Mouse (Mus musculus) liver, embryonic 16.5 days (tissue): ENCODE results near the gene Mri1. TPM values are rescaled to one million over a fixed set of nuclear protein-coding genes. Genes with fewer than 3 reads are reported as not detected.
"Not testable (repeated sequence)": the region's sequence is repeated elsewhere in the genome, so short reads cannot be mapped to it uniquely, and the experiment has no call there.

Experiments used
- ATAC-seq: fragments of 200-750 bp; cut with Nextera tagmentation; 2 replicates; pipeline ENCODE4 v1.8.0; 2017; ENCODE audit warnings: low read depth, mild to moderate bottlenecking, moderate number of reproducible peaks, moderate library complexity
- H3K27ac ChIP-seq: fragments of 300-500 bp; sonication (generic); 2 replicates; pipeline ENCODE4 v1.5.1; 2014; ENCODE audit warnings: mild to moderate bottlenecking, low read length
- H3K27me3 ChIP-seq: fragments of 300-500 bp; sonication (generic); 2 replicates; pipeline ENCODE4 v1.6.1; 2014; ENCODE audit warnings: low read depth, low read length, mixed read lengths; ENCODE audit not compliant: control insufficient read depth, insufficient read depth
- H3K36me3 ChIP-seq: fragments of 300-500 bp; sonication (generic); 2 replicates; pipeline ENCODE4 v1.6.1; 2014; ENCODE audit warnings: mild to moderate bottlenecking; ENCODE audit not compliant: control insufficient read depth, insufficient read depth
- H3K4me1 ChIP-seq: fragments of 300-500 bp; sonication (generic); 2 replicates; pipeline ENCODE4 v1.6.1; 2014; ENCODE audit warnings: low read depth, low read length, mixed read lengths; ENCODE audit not compliant: control insufficient read depth
- H3K4me2 ChIP-seq: fragments of 300-500 bp; sonication (generic); 2 replicates; pipeline ENCODE4 v1.6.1; 2014; ENCODE audit warnings: low read depth, low read length, mixed read lengths
- H3K4me3 ChIP-seq: fragments of 300-500 bp; sonication (generic); 2 replicates; pipeline ENCODE4 v1.5.1; 2014; ENCODE audit warnings: low read depth, mild to moderate bottlenecking, low read length
- H3K9ac ChIP-seq: fragments of 300-500 bp; sonication (generic); 2 replicates; pipeline ENCODE4 v1.6.1; 2014; ENCODE audit warnings: low read depth, low read length
- H3K9me3 ChIP-seq: fragments of 300-500 bp; sonication (generic); replicated peaks from 2 replicates; pipeline ENCODE4 v1.6.1; 2016; ENCODE audit warnings: low read length; ENCODE audit not compliant: control insufficient read depth
- WGBS: fragments of 180-500 bp; shearing (Covaris S2); extraction: QIAGEN DNeasy Blood & Tissue Kit; methylation state at CpG from one replicate; pipeline ENCODE4 v1.1.7; 2014; ENCODE audit not compliant: insufficient replicate concordance; 5-methylcytosine and 5-hydroxymethylcytosine counted together
- polyA plus RNA-seq: library from polyadenylated mRNA; unstranded; fragments of >200 nt; fragmentation: Nextera tagmentation; extraction: Ambion mirVana; gene quantifications from 2 replicates; pipeline ENCODE4 v1.2.1, GENCODE M21; 2015

Gene Mri1
- 27.1 and 27.9 TPM in 2 replicates for polyA plus RNA-seq

GRCm38 (mm10) chr8:84256822-84257610, at the start of gene Mri1:
TSS of gene Mri1 (minus strand) at chr8:84257326.
- Histone ChIP-seq H3K9ac (peak within 1 kb of the TSS; percentile 78), H3K4me1 (peaks cover 17% of the 10 kb centered on the region), H3K36me3 (peaks cover 10% of the 10 kb centered on the region), H3K27ac (peak within 1 kb of the TSS; percentile 90), H3K4me2 (peak within 1 kb of the TSS; percentile 100), H3K4me3 (peak within 1 kb of the TSS; percentile 78), H3K9me3 (no peaks in the 10 kb centered on the region), H3K27me3 (no peaks in the 10 kb centered on the region)
- peak; percentile 92 for ATAC-seq
- WGBS: under 1% methylated on average over 63 of the region's 64 CpGs

GRCm38 (mm10) chr8:84303951-84304350, 46.8 kb upstream of the Mri1 start:
- H3K9me3 ChIP-seq: no peaks in the 10 kb centered on the region
- ATAC-seq: no peak

GRCm38 (mm10) chr8:84297029-84297785, 40.1 kb upstream of the Mri1 start:
- Histone ChIP-seq H3K27ac (no peak overlapping the region), H3K9me3 (no peaks in the 10 kb centered on the region), H3K27me3 (no peaks in the 10 kb centered on the region), H3K4me3 (no peak overlapping the region), H3K4me1 (no peaks in the 10 kb centered on the region), H3K36me3 (no peaks in the 10 kb centered on the region), H3K9ac (no peak overlapping the region), H3K4me2 (no peak overlapping the region)
- WGBS: 55% methylated on average over 5 of the region's 5 CpGs
- no peak for ATAC-seq

More at GRCm38 (mm10) chr8:84303951-84304350, 46.8 kb upstream of the Mri1 start:
- no peak overlapping the region for H3K4me2 ChIP-seq
- H3K4me1 ChIP-seq: no peaks in the 10 kb centered on the region
- no peak overlapping the region for H3K27ac ChIP-seq
- no peaks in the 10 kb centered on the region for H3K27me3 ChIP-seq
- H3K4me3 ChIP-seq: no peak overlapping the region
- no peak overlapping the region for H3K9ac ChIP-seq
- 59% methylated on average over 2 of the region's 2 CpGs for WGBS
- no peaks in the 10 kb centered on the region for H3K36me3 ChIP-seq

GRCm38 (mm10) chr8:84291688-84292087, 34.6 kb upstream of the Mri1 start:
- H3K9me3 ChIP-seq: no peaks in the 10 kb centered on the region
- no peaks in the 10 kb centered on the region for H3K36me3 ChIP-seq
- H3K27ac ChIP-seq: no peak overlapping the region
- ATAC-seq: no peak
- H3K9ac ChIP-seq: no peak overlapping the region
- WGBS: 21% methylated on average over 8 of the region's 8 CpGs
- H3K4me1 ChIP-seq: no peaks in the 10 kb centered on the region
- H3K27me3 ChIP-seq: no peaks in the 10 kb centered on the region
- no peak overlapping the region for H3K4me3 ChIP-seq
- no peak overlapping the region for H3K4me2 ChIP-seq

GRCm38 (mm10) chr8:84291086-84291485, 34.0 kb upstream of the Mri1 start:
- Histone ChIP-seq H3K9me3 (no peaks in the 10 kb centered on the region), H3K27me3 (no peaks in the 10 kb centered on the region), H3K36me3 (no peaks in the 10 kb centered on the region), H3K4me3 (no peak overlapping the region), H3K4me1 (no peaks in the 10 kb centered on the region), H3K4me2 (no peak overlapping the region), H3K27ac (no peak overlapping the region), H3K9ac (no peak overlapping the region)
- WGBS: 58% methylated on average over 5 of the region's 5 CpGs
- ATAC-seq: no peak

- no peak overlapping the region for H3K9ac ChIP-seq
- H3K4me2 ChIP-seq: no peak overlapping the region
- WGBS: 53% methylated on average over 2 of the region's 2 CpGs
- no peaks in the 10 kb centered on the region for H3K9me3 ChIP-seq
- no peaks in the 10 kb centered on the region for H3K27me3 ChIP-seq
- H3K4me1 ChIP-seq: no peaks in the 10 kb centered on the region
- no peak overlapping the region for H3K27ac ChIP-seq
- H3K36me3 ChIP-seq: no peaks in the 10 kb centered on the region
- no peak for ATAC-seq
- H3K4me3 ChIP-seq: no peak overlapping the region
Measured at GRCm38 (mm10) chr8:84288892-84289291, 31.8 kb upstream of the Mri1 start.

- H3K27ac ChIP-seq, H3K4me3 ChIP-seq, H3K9me3 ChIP-seq, H3K36me3 ChIP-seq, H3K4me2 ChIP-seq, H3K9ac ChIP-seq, ATAC-seq, H3K4me1 ChIP-seq, H3K27me3 ChIP-seq: not testable (repeated sequence)
- 27% methylated on average over 5 of the region's 5 CpGs for WGBS
Measured at GRCm38 (mm10) chr8:84285665-84286064, 28.5 kb upstream of the Mri1 start.

- Histone ChIP-seq H3K4me3 (no peak overlapping the region), H3K4me2 (no peak overlapping the region), H3K27ac (no peak overlapping the region), H3K9ac (no peak overlapping the region), H3K4me1 (no peaks in the 10 kb centered on the region), H3K36me3 (no peaks in the 10 kb centered on the region), H3K9me3 (no peaks in the 10 kb centered on the region), H3K27me3 (no peaks in the 10 kb centered on the region)
- ATAC-seq: no peak
- 30% methylated on average over 9 of the region's 9 CpGs for WGBS
Measured at GRCm38 (mm10) chr8:84284608-84285063, 27.5 kb upstream of the Mri1 start.

- Histone ChIP-seq H3K4me1 (no peaks in the 10 kb centered on the region), H3K9me3 (no peaks in the 10 kb centered on the region), H3K27ac (no peak overlapping the region), H3K27me3 (no peaks in the 10 kb centered on the region), H3K4me2 (no peak overlapping the region), H3K9ac (no peak overlapping the region), H3K4me3 (no peak overlapping the region), H3K36me3 (no peaks in the 10 kb centered on the region)
- WGBS: 50% methylated on average over 10 of the region's 10 CpGs
- no peak for ATAC-seq
Measured at GRCm38 (mm10) chr8:84280777-84281176, 23.7 kb upstream of the Mri1 start.
